In genomic region chr3:29063156-29063555, GRCm38 (mm10) we compare ENCODE assay signal across 30 mouse cellular contexts. TPM values are rescaled to one million over a fixed set of nuclear protein-coding genes. Genes with fewer than 3 reads are reported as not detected.
"Had no signal": no experiment of that assay in that cellular context is flagged by ENCODE, and none has a peak within 500 bp of the region (broad histone marks: within the 10 kb centered on the region; RNA-seq: fewer than 3 reads in every experiment).

No protein-coding gene starts in this region.

- H3K36me3 ChIP-seq: heart, embryonic 13.5 days; heart, embryonic 15.5 days; hindbrain, embryonic 13.5 days; hindbrain, embryonic 15.5 days; kidney, embryonic 15.5 days; limb, embryonic 13.5 days; limb, embryonic 15.5 days; liver, embryonic 12.5 days had no signal

- H3K4me3 ChIP-seq: gastrocnemius, adult 2 months; heart, embryonic 13.5 days; heart, embryonic 15.5 days; hindbrain, embryonic 13.5 days; hindbrain, embryonic 15.5 days; kidney, embryonic 15.5 days; limb, embryonic 13.5 days; limb, embryonic 15.5 days; liver, embryonic 12.5 days had no signal

- H3K4me1 ChIP-seq: heart, embryonic 13.5 days; heart, embryonic 15.5 days; hindbrain, embryonic 13.5 days; hindbrain, embryonic 15.5 days; kidney, embryonic 15.5 days; limb, embryonic 13.5 days; limb, embryonic 15.5 days; liver, embryonic 12.5 days had no signal

- DNase-seq: gastrocnemius, adult 2 months; gastrocnemius, postnatal 10 days; gastrocnemius, postnatal 25 days; heart, adult 18-20 months; heart, postnatal 14 days; heart, postnatal 36 days; kidney, adult 11 months; kidney, adult 2 months; kidney, adult 9 months; kidney, postnatal 14 days; kidney, postnatal 36 days; layer of hippocampus, adult 9-11 months; layer of hippocampus, postnatal 36 days; left cerebral cortex, postnatal 4 days had no signal

- H3K4me2 ChIP-seq: heart, embryonic 11.5 days; heart, embryonic 13.5 days; heart, embryonic 15.5 days; hindbrain, embryonic 13.5 days; hindbrain, embryonic 15.5 days; kidney, embryonic 15.5 days; limb, embryonic 13.5 days; limb, embryonic 15.5 days; liver, embryonic 12.5 days had no signal

- H3K27ac ChIP-seq: gastrocnemius, adult 2 months; heart, embryonic 13.5 days; heart, embryonic 15.5 days; hindbrain, embryonic 13.5 days; hindbrain, embryonic 15.5 days; hindbrain, postnatal 0 days; kidney, embryonic 15.5 days; kidney, postnatal 0 days; limb, embryonic 13.5 days; limb, embryonic 15.5 days; liver, embryonic 12.5 days; liver, embryonic 14.5 days had no signal

- H3K27me3 ChIP-seq: heart, embryonic 13.5 days; heart, embryonic 15.5 days; hindbrain, embryonic 13.5 days; hindbrain, embryonic 15.5 days; kidney, embryonic 15.5 days; limb, embryonic 13.5 days; limb, embryonic 15.5 days; liver, embryonic 12.5 days had no signal

- H3K9ac ChIP-seq: heart, embryonic 13.5 days; heart, embryonic 15.5 days; hindbrain, embryonic 13.5 days; hindbrain, embryonic 15.5 days; kidney, embryonic 15.5 days; limb, embryonic 13.5 days; limb, embryonic 15.5 days; liver, embryonic 12.5 days; liver, embryonic 14.5 days had no signal

- ATAC-seq: hindbrain, postnatal 0 days; intestine, embryonic 16.5 days; liver, embryonic 12.5 days had no signal

- H3K9me3 ChIP-seq: heart, embryonic 13.5 days; heart, embryonic 15.5 days; hindbrain, embryonic 13.5 days; hindbrain, embryonic 15.5 days; kidney, embryonic 15.5 days; limb, embryonic 13.5 days; limb, embryonic 15.5 days; liver, embryonic 12.5 days had no signal

RNA-seq across cellular contexts. Expression of gene Egfem1, which starts 18.7 kb away (rescaled TPM):
- total RNA-seq: gastrocnemius, postnatal 25 days; granulocyte monocyte progenitor cell, adult 5-6 weeks; heart, adult 18-20 months; heart, postnatal 14 days; heart, postnatal 36 days; hematopoietic stem cell, adult 5-6 weeks had no signal
- polyA plus RNA-seq: large intestine, adult 2 months had no signal
